Mouse (Mus musculus): ENCODE data around the gene 4931428L18Rik. TPM values are rescaled to one million over a fixed set of nuclear protein-coding genes. Genes with fewer than 3 reads are reported as not detected.

4931428L18Rik gene
- polyA plus RNA-seq, 1 experiment from 2014 or later, result not detected

- Histone ChIP-seq H3K4me1 (ENCODE audit: control insufficient read depth, low read depth, low read length) (no peaks in the 10 kb centered on the region), H3K27me3 (ENCODE audit: control insufficient read depth, insufficient read depth, low read depth, low read length) (no peaks in the 10 kb centered on the region), H3K27ac (ENCODE audit: low read length) (no peak overlapping the region), H3K9ac (ENCODE audit: low read depth, low read length) (no peak overlapping the region), H3K36me3 (ENCODE audit: control insufficient read depth, insufficient read depth) (no peaks in the 10 kb centered on the region), H3K4me2 (ENCODE audit: low read depth, low read length) (no peak overlapping the region), H3K4me3 (ENCODE audit: low read depth, low read length) (no peak overlapping the region), H3K9me3 (replicated peaks; ENCODE audit: control insufficient read depth, low read length) (no peaks in the 10 kb centered on the region)
- no peak for ATAC-seq (ENCODE audit: low read depth)
- WGBS (ENCODE audit: insufficient replicate concordance), result 70% methylated on average over 3 of the region's 3 CpGs
Measured at GRCm38 (mm10) chr1:31107961-31108360, 114.5 kb downstream of the 4931428L18Rik start.

- no peaks in the 10 kb centered on the region for H3K36me3 ChIP-seq (ENCODE audit: control insufficient read depth, insufficient read depth)
- H3K4me3 ChIP-seq (ENCODE audit: low read depth, low read length), result no peak overlapping the region
- WGBS (ENCODE audit: insufficient replicate concordance), result 60% methylated on average over 12 of the region's 12 CpGs
- H3K9ac ChIP-seq (ENCODE audit: low read depth, low read length), result no peak overlapping the region
- H3K9me3 ChIP-seq (replicated peaks; ENCODE audit: control insufficient read depth, low read length), result no peaks in the 10 kb centered on the region
- no peak for ATAC-seq (ENCODE audit: low read depth)
- no peak overlapping the region for H3K4me2 ChIP-seq (ENCODE audit: low read depth, low read length)
- no peaks in the 10 kb centered on the region for H3K4me1 ChIP-seq (ENCODE audit: control insufficient read depth, low read depth, low read length)
- no peak overlapping the region for H3K27ac ChIP-seq (ENCODE audit: low read length)
- no peaks in the 10 kb centered on the region for H3K27me3 ChIP-seq (ENCODE audit: control insufficient read depth, insufficient read depth, low read depth, low read length)
Measured at GRCm38 (mm10) chr1:31102863-31103657, 119.4 kb downstream of the 4931428L18Rik start.

GRCm38 (mm10) chr1:31102280-31102679, 120.2 kb downstream of the 4931428L18Rik start:
- no peaks in the 10 kb centered on the region for H3K9me3 ChIP-seq (replicated peaks; ENCODE audit: control insufficient read depth, low read length)
- no peaks in the 10 kb centered on the region for H3K4me1 ChIP-seq (ENCODE audit: control insufficient read depth, low read depth, low read length)
- H3K9ac ChIP-seq (ENCODE audit: low read depth, low read length), result no peak overlapping the region
- H3K4me2 ChIP-seq (ENCODE audit: low read depth, low read length), result no peak overlapping the region
- no peak for ATAC-seq (ENCODE audit: low read depth)
- 51% methylated on average over 2 of the region's 2 CpGs for WGBS (ENCODE audit: insufficient replicate concordance)
- no peak overlapping the region for H3K4me3 ChIP-seq (ENCODE audit: low read depth, low read length)
- H3K27ac ChIP-seq (ENCODE audit: low read length), result no peak overlapping the region
- no peaks in the 10 kb centered on the region for H3K36me3 ChIP-seq (ENCODE audit: control insufficient read depth, insufficient read depth)
- no peaks in the 10 kb centered on the region for H3K27me3 ChIP-seq (ENCODE audit: control insufficient read depth, insufficient read depth, low read depth, low read length)

GRCm38 (mm10) chr1:31097208-31097607, 125.3 kb downstream of the 4931428L18Rik start:
- no peaks in the 10 kb centered on the region for H3K27me3 ChIP-seq (ENCODE audit: control insufficient read depth, insufficient read depth, low read depth, low read length)
- no peaks in the 10 kb centered on the region for H3K9me3 ChIP-seq (replicated peaks; ENCODE audit: control insufficient read depth, low read length)
- no peak overlapping the region for H3K9ac ChIP-seq (ENCODE audit: low read depth, low read length)
- no peaks in the 10 kb centered on the region for H3K36me3 ChIP-seq (ENCODE audit: control insufficient read depth, insufficient read depth)
- no peak for ATAC-seq (ENCODE audit: low read depth)
- whole genome bisulfite sequencing (ENCODE audit: insufficient replicate concordance), result 43% methylated on average over 3 of the region's 3 CpGs
- H3K4me3 ChIP-seq (ENCODE audit: low read depth, low read length), result no peak overlapping the region
- H3K27ac ChIP-seq (ENCODE audit: low read length), result no peak overlapping the region
- H3K4me2 ChIP-seq (ENCODE audit: low read depth, low read length), result no peak overlapping the region
- no peaks in the 10 kb centered on the region for H3K4me1 ChIP-seq (ENCODE audit: control insufficient read depth, low read depth, low read length)

GRCm38 (mm10) chr1:31096466-31096793, 126.1 kb downstream of the 4931428L18Rik start:
- 30% methylated on average over 2 of the region's 2 CpGs for WGBS (ENCODE audit: insufficient replicate concordance)
- H3K27me3 ChIP-seq (ENCODE audit: control insufficient read depth, insufficient read depth, low read depth, low read length), result no peaks in the 10 kb centered on the region

GRCm38 (mm10) chr1:31095706-31096465, 126.6 kb downstream of the 4931428L18Rik start:
- Histone ChIP-seq H3K4me3 (ENCODE audit: low read depth, low read length) (no peak overlapping the region), H3K27me3 (ENCODE audit: control insufficient read depth, insufficient read depth, low read depth, low read length) (no peaks in the 10 kb centered on the region), H3K4me2 (ENCODE audit: low read depth, low read length) (no peak overlapping the region), H3K27ac (ENCODE audit: low read length) (peak overlapping the region; percentile 84), H3K9me3 (replicated peaks; ENCODE audit: control insufficient read depth, low read length) (no peaks in the 10 kb centered on the region), H3K9ac (ENCODE audit: low read depth, low read length) (no peak overlapping the region), H3K4me1 (ENCODE audit: control insufficient read depth, low read depth, low read length) (no peaks in the 10 kb centered on the region), H3K36me3 (ENCODE audit: control insufficient read depth, insufficient read depth) (no peaks in the 10 kb centered on the region)
- no peak; the same call in 1 of the 2 replicates for ATAC-seq (ENCODE audit: low read depth)
- 44% methylated on average over 5 of the region's 5 CpGs for WGBS (ENCODE audit: insufficient replicate concordance)

More at GRCm38 (mm10) chr1:31096466-31096793, 126.1 kb downstream of the 4931428L18Rik start:
- H3K4me2 ChIP-seq (ENCODE audit: low read depth, low read length), result no peak overlapping the region
- H3K27ac ChIP-seq (ENCODE audit: low read length), result peak overlapping the region; percentile 84
- no peaks in the 10 kb centered on the region for H3K4me1 ChIP-seq (ENCODE audit: control insufficient read depth, low read depth, low read length)
- no peaks in the 10 kb centered on the region for H3K36me3 ChIP-seq (ENCODE audit: control insufficient read depth, insufficient read depth)
- peak; percentile 81 for ATAC-seq (ENCODE audit: low read depth)
- H3K9ac ChIP-seq (ENCODE audit: low read depth, low read length), result no peak overlapping the region
- no peak overlapping the region for H3K4me3 ChIP-seq (ENCODE audit: low read depth, low read length)
- no peaks in the 10 kb centered on the region for H3K9me3 ChIP-seq (replicated peaks; ENCODE audit: control insufficient read depth, low read length)

GRCm38 (mm10) chr1:31094792-31095191, 127.7 kb downstream of the 4931428L18Rik start:
- Histone ChIP-seq H3K9ac (ENCODE audit: low read depth, low read length) (no peak overlapping the region), H3K27me3 (ENCODE audit: control insufficient read depth, insufficient read depth, low read depth, low read length) (no peaks in the 10 kb centered on the region), H3K9me3 (replicated peaks; ENCODE audit: control insufficient read depth, low read length) (no peaks in the 10 kb centered on the region), H3K36me3 (ENCODE audit: control insufficient read depth, insufficient read depth) (no peaks in the 10 kb centered on the region), H3K4me2 (ENCODE audit: low read depth, low read length) (no peak overlapping the region), H3K4me3 (ENCODE audit: low read depth, low read length) (no peak overlapping the region), H3K4me1 (ENCODE audit: control insufficient read depth, low read depth, low read length) (no peaks in the 10 kb centered on the region), H3K27ac (ENCODE audit: low read length) (peak overlapping the region; percentile 84)
- peak; percentile 70 for ATAC-seq (ENCODE audit: low read depth)
- 63% methylated on average over 3 of the region's 3 CpGs for WGBS (ENCODE audit: insufficient replicate concordance)

- Histone ChIP-seq H3K36me3 (ENCODE audit: control insufficient read depth, insufficient read depth) (no peaks in the 10 kb centered on the region), H3K4me1 (ENCODE audit: control insufficient read depth, low read depth, low read length) (no peaks in the 10 kb centered on the region), H3K27me3 (ENCODE audit: control insufficient read depth, insufficient read depth, low read depth, low read length) (no peaks in the 10 kb centered on the region), H3K9me3 (replicated peaks; ENCODE audit: control insufficient read depth, low read length) (no peaks in the 10 kb centered on the region), H3K4me2 (ENCODE audit: low read depth, low read length) (no peak overlapping the region), H3K27ac (ENCODE audit: low read length) (peak overlapping the region; percentile 64), H3K4me3 (ENCODE audit: low read depth, low read length) (no peak overlapping the region), H3K9ac (ENCODE audit: low read depth, low read length) (no peak overlapping the region)
- no peak for ATAC-seq (ENCODE audit: low read depth)
- 78% methylated on average over 1 of the region's 1 CpGs for WGBS (ENCODE audit: insufficient replicate concordance)
Measured at GRCm38 (mm10) chr1:31093939-31094338, 128.5 kb downstream of the 4931428L18Rik start.

GRCm38 (mm10) chr1:31088686-31089085, 133.8 kb downstream of the 4931428L18Rik start:
- Histone ChIP-seq H3K4me1 (ENCODE audit: control insufficient read depth, low read depth, low read length) (no peaks in the 10 kb centered on the region), H3K36me3 (ENCODE audit: control insufficient read depth, insufficient read depth) (no peaks in the 10 kb centered on the region), H3K9ac (ENCODE audit: low read depth, low read length) (no peak overlapping the region), H3K4me2 (ENCODE audit: low read depth, low read length) (no peak overlapping the region), H3K27ac (ENCODE audit: low read length) (no peak overlapping the region), H3K27me3 (ENCODE audit: control insufficient read depth, insufficient read depth, low read depth, low read length) (no peaks in the 10 kb centered on the region), H3K9me3 (replicated peaks; ENCODE audit: control insufficient read depth, low read length) (no peaks in the 10 kb centered on the region), H3K4me3 (ENCODE audit: low read depth, low read length) (no peak overlapping the region)
- WGBS (ENCODE audit: insufficient replicate concordance), result 61% methylated on average over 4 of the region's 4 CpGs
- no peak for ATAC-seq (ENCODE audit: low read depth)

Measured in liver, embryonic 16.5 days (tissue).